Mouse (Mus musculus) liver, embryonic 14.5 days (tissue): Measurements from ENCODE around the gene Zfp687. TPM values are rescaled to one million over a fixed set of nuclear protein-coding genes. Genes with fewer than 3 reads are reported as not detected.

Experiments
- ATAC-seq: fragments of 200-750 bp; cut with Nextera tagmentation; 2 replicates; pipeline ENCODE4 v1.8.0; 2017; ENCODE audit warnings: moderate number of reproducible peaks, mild to moderate bottlenecking, moderate library complexity; ENCODE audit not compliant: insufficient read depth
- DNase-seq, 3 experiments: peaks; one replicate each; pipeline ENCODE4 v3.0.0-alpha.2; 2012 to 2013; ENCODE audit warnings: low read depth in 3 of 3, low spot score in 3 of 3
- H3K27ac ChIP-seq: fragments of 300-500 bp; sonication (generic); 2 replicates; pipeline ENCODE4 v1.5.1; 2014; ENCODE audit warnings: moderate library complexity, mild to moderate bottlenecking, control low read depth, inconsistent platforms
- H3K27me3 ChIP-seq: fragments of 300-500 bp; sonication (generic); 2 replicates; pipeline ENCODE4 v1.6.1; 2014; ENCODE audit warnings: mild to moderate bottlenecking, low read length, moderate library complexity; ENCODE audit not compliant: control insufficient read depth, insufficient read depth
- H3K36me3 ChIP-seq: fragments of 300-500 bp; sonication (generic); replicated peaks from 2 replicates; pipeline ENCODE4 v1.6.1; 2014; ENCODE audit warnings: low read depth; ENCODE audit not compliant: control insufficient read depth, insufficient read depth
- H3K4me1 ChIP-seq, 2 experiments: fragments of 200-500 bp in 1 of 2; fragments of 300-500 bp in 1 of 2; sonication (generic) in 1 of 2; replicated peaks; 2 replicates each; pipeline ENCODE4 v1.6.1; 2012 to 2014; ENCODE audit warnings: antibody characterized with exemption in 1 of 2, inconsistent platforms in 1 of 2, low read length in 1 of 2; ENCODE audit not compliant: control insufficient read depth in 2 of 2, insufficient read depth in 2 of 2
- H3K4me2 ChIP-seq: fragments of 300-500 bp; sonication (generic); 2 replicates; pipeline ENCODE4 v1.6.1; 2014; ENCODE audit warnings: low read depth, mild to moderate bottlenecking, control low read depth, moderate library complexity
- H3K4me3 ChIP-seq, 2 experiments: fragments of 200-500 bp in 1 of 2; fragments of 300-500 bp in 1 of 2; sonication (generic) in 1 of 2; 2 replicates each; pipeline ENCODE4 v1.5.1; 2012 to 2014; ENCODE audit warnings: low read depth in 2 of 2, low read length in 2 of 2, mild to moderate bottlenecking in 2 of 2, control low read depth in 1 of 2, inconsistent platforms in 1 of 2, moderate library complexity in 1 of 2; ENCODE audit not compliant: insufficient read depth in 1 of 2
- H3K9ac ChIP-seq: fragments of 300-500 bp; sonication (generic); replicated peaks from 2 replicates; pipeline ENCODE4 v1.6.1; 2014; ENCODE audit warnings: mild to moderate bottlenecking, control low read depth, moderate library complexity
- H3K9me3 ChIP-seq: fragments of 300-500 bp; sonication (generic); 2 replicates; pipeline ENCODE4 v1.6.1; 2016; ENCODE audit warnings: low read length, mixed read lengths; ENCODE audit not compliant: control insufficient read depth
- CTCF ChIP-seq: IDR thresholded peaks from 2 replicates; pipeline ENCODE4 v1.5.1; 2016; ENCODE audit warnings: antibody characterized with exemption, low read depth, control low read depth
- EP300 ChIP-seq: IDR thresholded peaks from 2 replicates; pipeline ENCODE4 v1.6.1; 2016; ENCODE audit warnings: antibody characterized with exemption, low read depth
- WGBS: fragments of 180-500 bp; shearing (Covaris S2); extraction: QIAGEN DNeasy Blood & Tissue Kit; methylation state at CpG from one replicate; pipeline ENCODE4 v1.1.7; 2014; ENCODE audit not compliant: insufficient replicate concordance; 5-methylcytosine and 5-hydroxymethylcytosine counted together
- polyA plus RNA-seq, 2 experiments: library from polyadenylated mRNA; depleted of rRNA in 1 of 2; stranded (reverse) in 1 of 2; unstranded in 1 of 2; fragments of >200 nt; fragmentation: Nextera tagmentation in 1 of 2; extraction: Ambion mirVana in 1 of 2; gene quantifications; 2 replicates each; pipeline versions ENCODE4 v1.2.1 to v1.2.3; 2012 to 2014

The Zfp687 gene
- polyA plus RNA-seq, 2 experiments = 4.4 to 5.8 TPM

GRCm38 (mm10) chr3:94985513-94985912 lies 29.7 kb downstream of the Zfp687 start:
- no peaks in the 10 kb centered on the region; the same call in none of the 2 replicates for H3K36me3 ChIP-seq
- WGBS = 89% methylated on average over 2 of the region's 2 CpGs

GRCm38 (mm10) chr3:94984312-94984711 lies 30.9 kb downstream of the Zfp687 start:
- peaks cover 14 to 15% of the 10 kb centered on the region in 2 experiments for H3K4me1 ChIP-seq
- H3K4me2 ChIP-seq = no peak overlapping the region
- 82% methylated on average over 11 of the region's 11 CpGs for WGBS
- no peak overlapping the region for H3K27ac ChIP-seq
- no peak overlapping the region for H3K4me3 ChIP-seq
- DNase-seq = no peak
- no peaks in the 10 kb centered on the region for H3K27me3 ChIP-seq
- TF ChIP-seq EP300 = no peak
- no peak for TF ChIP-seq CTCF
- no peak for ATAC-seq
- H3K9ac ChIP-seq = no peak overlapping the region
- H3K9me3 ChIP-seq = no peaks in the 10 kb centered on the region
- no peaks in the 10 kb centered on the region; the same call in none of the 2 replicates for H3K36me3 ChIP-seq

More at GRCm38 (mm10) chr3:94985513-94985912, 29.7 kb downstream of the Zfp687 start:
- H3K27me3 ChIP-seq = no peaks in the 10 kb centered on the region
- TF ChIP-seq CTCF (no peak), EP300 (no peak)
- no peak overlapping the region for H3K4me2 ChIP-seq
- no peak overlapping the region for H3K9ac ChIP-seq
- H3K27ac ChIP-seq = no peak overlapping the region
- peaks cover 14 to 15% of the 10 kb centered on the region in 2 experiments for H3K4me1 ChIP-seq
- H3K9me3 ChIP-seq = no peaks in the 10 kb centered on the region
- ATAC-seq (no peak), DNase-seq (no peak)
- no peak overlapping the region for H3K4me3 ChIP-seq

DNA sequence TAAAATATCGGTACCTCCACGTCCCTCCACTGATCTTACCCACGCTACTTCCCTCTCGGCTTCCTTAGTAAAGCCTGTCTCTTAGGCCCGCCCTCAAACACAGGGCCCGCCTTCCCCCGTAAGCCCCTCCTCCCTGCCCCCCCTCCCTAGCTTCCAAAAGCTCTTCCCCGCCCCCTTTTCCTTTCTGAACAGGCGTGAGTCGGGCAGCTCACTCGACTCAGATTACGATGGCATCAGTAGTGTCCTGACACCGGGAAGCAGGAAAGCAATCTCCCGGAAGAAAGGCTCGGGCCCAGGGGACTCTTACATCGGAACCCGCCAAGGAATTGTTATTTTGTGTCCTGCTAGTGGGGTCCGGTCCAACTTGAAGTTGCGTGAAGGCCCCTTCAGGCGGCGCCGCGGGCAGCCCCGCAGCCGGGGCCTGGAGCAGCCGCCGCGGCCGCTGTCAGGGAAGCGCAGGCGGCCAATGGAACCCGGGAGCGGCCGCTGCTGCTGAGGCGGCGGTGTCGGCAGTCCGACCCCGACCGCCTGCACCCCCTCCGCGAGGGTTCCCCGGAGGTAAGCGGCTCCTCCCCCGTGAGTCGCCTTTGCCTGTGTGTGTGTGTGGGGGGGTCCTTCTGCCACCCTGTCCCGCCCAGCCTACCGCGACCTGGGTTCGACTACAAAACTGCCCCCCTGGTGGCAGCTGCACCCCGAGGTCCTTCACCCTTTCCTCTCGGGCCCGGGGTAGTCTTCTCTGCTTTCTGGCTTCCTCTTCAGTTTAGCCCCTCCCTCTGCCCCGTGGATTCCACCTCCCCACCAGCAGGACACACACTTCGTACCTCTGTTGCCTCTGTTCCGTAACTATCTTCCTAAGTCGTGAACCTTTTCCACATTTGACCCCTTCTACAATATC lies 40.5 kb downstream of the Zfp687 start, which contains the start of gene Pi4kb:
Gene Pi4kb, plus strand, starts transcription at position 204 of the 895 bp plus-strand sequence.
- Histone ChIP-seq H3K4me2 (peak within 1 kb of the TSS; percentile 77), H3K27me3 (no peaks in the 10 kb centered on the region), H3K4me1 (peaks cover 8 to 13% of the 10 kb centered on the region in 2 experiments), H3K9ac (peak within 1 kb of the TSS; percentile 97), H3K36me3 (peaks cover 2% of the 10 kb centered on the region; the same call in 1 of the 2 replicates), H3K4me3 (peak within 1 kb of the TSS; percentile 97 to 100), H3K9me3 (no peaks in the 10 kb centered on the region), H3K27ac (peak within 1 kb of the TSS; percentile 76)
- peak; percentile 91 to 92 (median 91) for DNase-seq
- peak; percentile 95 for ATAC-seq
- WGBS = under 1% methylated on average over 57 of the region's 57 CpGs
- TF ChIP-seq CTCF = peak; percentile 37
- TF ChIP-seq EP300 = peak; percentile 46; the same call in 1 of the 2 replicates

DNA sequence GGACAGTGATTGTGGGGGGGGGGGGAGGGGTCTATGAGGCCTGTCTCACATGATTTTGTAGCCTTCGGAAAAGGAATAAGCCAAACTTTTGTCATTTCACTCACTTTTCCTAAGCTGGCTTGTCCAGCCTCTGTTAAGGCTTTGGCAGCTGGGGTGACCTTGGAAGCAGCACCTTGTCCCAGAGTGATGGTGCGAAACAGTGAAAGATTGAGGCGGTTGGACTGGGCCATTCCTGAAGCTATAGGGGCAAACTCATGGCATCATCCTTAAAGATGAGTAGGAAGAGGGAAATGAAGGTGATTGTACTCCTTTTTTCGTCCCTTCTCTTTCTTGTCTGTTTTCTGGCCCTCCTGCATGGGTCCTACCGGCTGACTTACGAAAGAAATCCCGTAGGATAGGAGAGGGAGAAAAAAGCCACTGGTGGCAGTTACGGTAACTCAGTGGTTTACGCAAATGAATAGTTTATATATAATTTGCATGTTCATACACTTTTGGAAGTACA lies 41.2 kb downstream of the Zfp687 start:
- WGBS = 24% methylated on average over 9 of the region's 9 CpGs
- no peaks in the 10 kb centered on the region for H3K9me3 ChIP-seq
- TF ChIP-seq CTCF (no peak), EP300 (no peak)
- ATAC-seq (peak; percentile 16), DNase-seq (no peak)
- H3K4me1 ChIP-seq = peaks cover 8 to 13% of the 10 kb centered on the region in 2 experiments
- peak overlapping the region; percentile 15; the same call in 1 of the 2 replicates for H3K27ac ChIP-seq
- peaks cover 2% of the 10 kb centered on the region; the same call in 1 of the 2 replicates for H3K36me3 ChIP-seq
- H3K27me3 ChIP-seq = no peaks in the 10 kb centered on the region
- H3K4me2 ChIP-seq = peak overlapping the region; percentile 77
- H3K4me3 ChIP-seq = peak overlapping the region; percentile 97 to 100
- peak overlapping the region; percentile 65 for H3K9ac ChIP-seq

- no peak overlapping the region for H3K4me3 ChIP-seq
- peaks cover 2% of the 10 kb centered on the region; the same call in 1 of the 2 replicates for H3K36me3 ChIP-seq
- TF ChIP-seq EP300 (no peak), CTCF (no peak)
- no peak for ATAC-seq
- no peaks in the 10 kb centered on the region for H3K9me3 ChIP-seq
- WGBS = 86% methylated on average over 5 of the region's 5 CpGs
- H3K27me3 ChIP-seq = no peaks in the 10 kb centered on the region
- no peak for DNase-seq
- H3K9ac ChIP-seq = no peak overlapping the region; the same call in 1 of the 2 replicates
- peak overlapping the region; percentile 77 for H3K4me2 ChIP-seq
- no peak overlapping the region for H3K27ac ChIP-seq
- peaks cover 8 to 13% of the 10 kb centered on the region in 2 experiments for H3K4me1 ChIP-seq
Measured at GRCm38 (mm10) chr3:94973620-94974019, 41.6 kb downstream of the Zfp687 start.
